Mouse (Mus musculus) midbrain, embryonic 10.5 days (tissue): ENCODE results near the gene Smagp. TPM values are rescaled to one million over a fixed set of nuclear protein-coding genes. Genes with fewer than 3 reads are reported as not detected.
"Not testable (repeated sequence)": the region's sequence is repeated elsewhere in the genome, so short reads cannot be mapped to it uniquely, and the experiment has no call there.

Experiments used
- DNase-seq: peaks from one replicate; pipeline ENCODE4 v3.0.0-alpha.2; 2017; ENCODE audit warnings: low spot score
- H3K27ac ChIP-seq: fragments of 300-500 bp; sonication (generic); replicated peaks from 2 replicates; pipeline ENCODE4 v1.5.1; 2016; ENCODE audit warnings: mild to moderate bottlenecking
- H3K27me3 ChIP-seq: fragments of 300-500 bp; sonication (generic); 2 replicates; pipeline ENCODE4 v1.6.1; 2016; ENCODE audit warnings: low read depth, mild to moderate bottlenecking; ENCODE audit not compliant: poor library complexity, severe bottlenecking
- H3K36me3 ChIP-seq: fragments of 300-500 bp; sonication (generic); 2 replicates; pipeline ENCODE4 v1.6.1; 2016; ENCODE audit warnings: mild to moderate bottlenecking, moderate library complexity
- H3K4me1 ChIP-seq: fragments of 300-500 bp; sonication (generic); 2 replicates; pipeline ENCODE4 v1.6.1; 2016
- H3K4me3 ChIP-seq: fragments of 300-500 bp; sonication (generic); 2 replicates; pipeline ENCODE4 v1.5.1; 2016; ENCODE audit warnings: mild to moderate bottlenecking, moderate library complexity
- H3K9me3 ChIP-seq: fragments of 300-500 bp; sonication (generic); replicated peaks from 2 replicates; pipeline ENCODE4 v1.6.1; 2016; ENCODE audit warnings: mild to moderate bottlenecking
- WGBS: fragments of 180-500 bp; shearing (Covaris S2); methylation state at CpG from one replicate; pipeline ENCODE4 v1.1.7; 2016; 5-methylcytosine and 5-hydroxymethylcytosine counted together
- polyA plus RNA-seq: library from polyadenylated mRNA; unstranded; fragments of >200 nt; fragmentation: Nextera tagmentation; extraction: Ambion mirVana; gene quantifications from 2 replicates; pipeline ENCODE4 v1.2.1, GENCODE M21; 2016

Smagp gene
- polyA plus RNA-seq, 1 experiment from 2014 or later: 4.7 TPM

DNA sequence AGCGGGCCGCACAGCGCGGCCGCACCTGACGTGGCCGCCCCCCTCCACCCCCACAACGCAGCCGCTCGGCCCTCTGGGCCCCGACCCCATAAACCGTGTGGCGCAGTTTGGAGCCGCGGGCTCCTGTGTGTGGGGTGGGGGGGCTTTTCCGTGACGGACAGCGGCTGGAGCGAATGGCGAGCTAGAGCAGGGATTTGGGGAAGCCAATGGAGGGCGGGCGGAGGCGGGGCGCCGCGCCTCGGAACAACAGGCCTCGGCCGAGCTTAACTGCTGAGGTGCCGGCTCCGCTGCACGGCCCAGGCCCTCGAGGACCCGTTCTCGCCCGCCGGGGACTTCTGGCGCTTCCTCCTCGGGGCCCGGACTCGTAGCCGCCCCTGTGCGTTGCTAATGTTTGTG, 20.9 kb downstream of the Smagp start:
- peak; percentile 91 for DNase-seq
- H3K4me3 ChIP-seq: peak overlapping the region; percentile 92
- peaks cover 38% of the 10 kb centered on the region for H3K36me3 ChIP-seq
- H3K27me3 ChIP-seq: peaks cover 17% of the 10 kb centered on the region
- peaks cover 29% of the 10 kb centered on the region for H3K4me1 ChIP-seq
- peak overlapping the region; percentile 97 for H3K27ac ChIP-seq
- WGBS: 1% methylated on average over 42 of the region's 43 CpGs
- no peaks in the 10 kb centered on the region for H3K9me3 ChIP-seq

DNA sequence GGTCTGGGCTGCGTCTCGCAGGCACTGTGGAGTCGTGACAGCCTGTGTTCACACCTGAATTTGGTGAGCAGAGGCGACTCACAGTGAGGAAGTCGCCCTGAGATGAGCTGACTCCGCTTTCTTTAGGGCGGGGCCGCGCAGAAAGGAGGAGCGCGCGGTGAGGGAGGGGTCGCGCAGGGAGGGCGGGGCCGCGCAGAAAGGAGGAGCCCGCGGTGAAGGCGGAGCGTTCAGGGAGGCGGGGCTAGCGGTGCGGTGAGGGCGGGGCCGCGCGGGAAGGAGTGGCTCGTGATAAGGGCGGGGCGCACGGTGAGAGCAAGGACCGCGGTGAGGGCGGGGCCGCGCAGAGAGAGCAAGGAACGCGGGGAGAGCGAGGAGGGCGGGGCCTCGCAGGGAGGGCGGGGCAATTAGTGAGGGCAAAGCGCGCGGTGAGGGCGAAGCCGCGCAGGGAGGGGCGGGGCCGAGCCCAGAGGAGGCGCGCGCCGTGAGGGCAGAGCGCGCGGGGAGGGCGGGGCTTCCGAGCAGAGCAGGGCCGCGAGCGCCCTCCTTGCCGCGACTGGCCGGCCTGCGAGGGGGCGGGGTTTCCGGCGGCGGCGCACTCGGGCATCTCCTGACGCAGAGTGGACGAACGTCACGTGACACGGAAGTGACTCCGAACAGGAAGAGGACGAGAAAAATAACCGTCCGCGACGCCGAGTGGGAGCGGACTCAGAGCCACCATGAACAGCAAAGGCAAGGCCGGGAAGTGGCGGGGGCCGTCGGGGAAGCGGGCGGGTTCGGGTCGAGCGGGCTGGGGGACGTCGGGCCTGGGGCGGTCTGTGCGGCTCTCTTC, 21.5 kb downstream of the Smagp start, which contains the start of gene Dazap2:
TSS of gene Dazap2 (plus strand) at position 354 of the 829 bp plus-strand sequence.
- peak within 1 kb of the TSS; percentile 97 for H3K27ac ChIP-seq
- peaks cover 23% of the 10 kb centered on the region for H3K27me3 ChIP-seq
- peak; percentile 99 for DNase-seq
- H3K4me3 ChIP-seq: peak within 1 kb of the TSS; percentile 92
- under 1% methylated on average over 93 of the region's 99 CpGs for WGBS
- H3K36me3 ChIP-seq: peaks cover 32% of the 10 kb centered on the region
- peaks cover 29% of the 10 kb centered on the region for H3K4me1 ChIP-seq
- H3K9me3 ChIP-seq: no peaks in the 10 kb centered on the region

DNA sequence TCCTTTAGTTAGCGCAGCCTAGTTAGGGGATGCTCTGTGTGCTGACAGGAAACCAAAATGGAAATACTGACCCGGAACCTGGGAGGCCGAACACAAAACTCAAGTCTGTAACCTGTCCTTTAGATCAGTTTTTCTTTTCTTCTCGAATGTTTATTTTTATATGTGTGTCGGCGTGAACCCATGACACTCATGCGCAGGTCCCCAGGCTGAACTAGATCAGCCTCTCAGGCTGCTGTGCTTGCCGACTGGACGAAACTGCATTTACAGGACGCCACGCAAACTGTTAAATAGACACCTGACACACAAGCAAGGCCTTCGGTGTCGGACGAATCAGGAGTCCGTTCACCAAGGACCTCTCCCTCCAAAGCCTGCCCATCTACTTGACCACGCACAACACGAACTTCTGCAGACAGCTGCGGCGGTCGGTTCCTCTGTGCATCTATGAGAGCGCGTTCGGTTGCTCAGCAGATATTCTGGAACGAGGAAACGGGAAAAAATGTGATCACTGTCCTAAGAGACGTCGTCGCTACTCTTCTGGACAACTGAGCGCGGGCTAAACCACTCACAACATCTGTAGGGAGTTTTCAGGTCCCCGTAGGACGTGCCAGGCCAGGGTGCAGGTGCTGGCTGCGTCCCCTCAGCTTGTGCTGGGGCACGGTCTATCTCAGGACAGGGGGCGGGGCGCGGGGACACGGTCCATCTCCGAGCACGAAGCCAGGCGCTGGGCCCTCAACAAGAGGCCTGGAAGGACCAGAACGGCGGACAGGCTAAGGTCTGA, 22.3 kb downstream of the Smagp start:
- no peak for DNase-seq
- H3K27ac ChIP-seq: peak overlapping the region; percentile 97
- no peaks in the 10 kb centered on the region for H3K9me3 ChIP-seq
- peaks cover 36% of the 10 kb centered on the region for H3K4me1 ChIP-seq
- H3K36me3 ChIP-seq: peaks cover 24% of the 10 kb centered on the region
- peak overlapping the region; percentile 92 for H3K4me3 ChIP-seq
- peaks cover 25% of the 10 kb centered on the region for H3K27me3 ChIP-seq
- 11% methylated on average over 43 of the region's 43 CpGs for WGBS

DNA sequence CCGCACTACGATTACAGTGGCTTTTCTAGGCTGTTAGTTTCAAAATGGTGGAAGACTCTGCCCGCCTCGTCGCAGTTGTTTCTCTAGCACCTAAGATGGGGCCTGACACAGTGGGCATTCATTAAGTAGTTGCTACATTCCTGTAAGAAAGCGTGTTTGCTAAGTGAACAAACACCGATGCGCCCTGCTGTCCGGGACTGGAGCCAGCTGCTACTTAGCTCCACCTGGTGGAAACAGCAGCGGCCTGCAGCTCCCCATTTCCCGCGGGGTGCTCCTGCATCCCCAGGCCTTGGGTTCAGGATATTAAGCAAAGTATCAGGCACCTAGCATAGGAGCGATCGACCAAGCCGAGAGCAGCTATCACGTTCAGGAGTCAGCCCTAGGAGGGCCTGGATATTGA, 23.2 kb downstream of the Smagp start:
- Histone ChIP-seq H3K4me1 (peaks cover 42% of the 10 kb centered on the region), H3K9me3 (no peaks in the 10 kb centered on the region), H3K4me3 (peak overlapping the region; percentile 15; the same call in 1 of the 2 replicates), H3K27ac (peak overlapping the region; percentile 30; the same call in 1 of the 2 replicates), H3K36me3 (peaks cover 16% of the 10 kb centered on the region), H3K27me3 (peaks cover 25% of the 10 kb centered on the region)
- WGBS: 11% methylated on average over 16 of the region's 16 CpGs
- DNase-seq: peak; percentile 81

DNA sequence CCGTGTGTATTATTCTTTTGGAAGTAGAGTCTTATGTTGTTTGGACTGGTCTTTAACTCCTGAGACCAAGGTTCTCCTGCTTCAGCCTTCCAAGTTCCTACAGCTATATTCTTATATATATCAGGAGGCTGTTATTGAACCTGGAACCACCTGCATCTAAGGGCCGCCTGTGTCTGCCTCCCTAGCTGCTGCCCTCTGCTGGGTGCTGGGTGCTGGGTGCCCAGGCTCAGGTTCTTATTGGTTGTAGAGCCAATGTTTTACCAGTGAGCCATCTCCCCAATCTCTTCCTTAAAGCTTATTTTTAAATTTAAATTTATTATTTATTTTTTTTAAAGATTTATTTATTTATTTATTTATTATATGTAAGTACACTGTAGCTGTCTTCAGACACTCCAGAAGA, 24.3 kb downstream of the Smagp start:
- Histone ChIP-seq H3K27me3 (peaks cover 25% of the 10 kb centered on the region), H3K4me3 (no peak overlapping the region), H3K36me3 (peaks cover 4% of the 10 kb centered on the region), H3K9me3 (no peaks in the 10 kb centered on the region), H3K4me1 (peaks cover 42% of the 10 kb centered on the region), H3K27ac (no peak overlapping the region)
- no peak for DNase-seq
- WGBS: 72% methylated on average over 2 of the region's 2 CpGs

DNA sequence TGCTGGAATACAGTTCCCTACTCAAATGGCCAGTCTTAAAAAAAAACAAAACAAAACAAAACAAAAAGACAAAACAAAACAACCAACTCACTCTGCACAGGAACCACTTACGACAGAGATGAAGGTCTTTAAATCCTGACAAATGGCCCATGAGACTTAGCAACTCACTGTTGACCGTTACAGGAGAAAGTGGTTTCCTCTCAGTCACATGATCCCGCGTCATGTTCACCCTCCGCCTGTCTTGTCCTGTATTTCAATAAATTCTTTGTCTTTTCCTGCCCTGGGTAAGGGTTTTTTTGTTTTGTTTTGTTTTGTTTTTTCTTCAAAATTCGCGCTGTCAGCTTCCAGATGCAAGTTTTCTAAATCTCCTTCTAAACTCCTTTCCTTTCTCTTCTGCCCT, 24.8 kb downstream of the Smagp start:
- Histone ChIP-seq H3K4me3 (no peak overlapping the region), H3K36me3 (peaks cover under 1% of the 10 kb centered on the region; the same call in 1 of the 2 replicates), H3K27ac (no peak overlapping the region), H3K27me3 (peaks cover 25% of the 10 kb centered on the region), H3K9me3 (no peaks in the 10 kb centered on the region), H3K4me1 (peaks cover 40% of the 10 kb centered on the region)
- DNase-seq: no peak
- 86% methylated on average over 7 of the region's 7 CpGs for WGBS

DNA sequence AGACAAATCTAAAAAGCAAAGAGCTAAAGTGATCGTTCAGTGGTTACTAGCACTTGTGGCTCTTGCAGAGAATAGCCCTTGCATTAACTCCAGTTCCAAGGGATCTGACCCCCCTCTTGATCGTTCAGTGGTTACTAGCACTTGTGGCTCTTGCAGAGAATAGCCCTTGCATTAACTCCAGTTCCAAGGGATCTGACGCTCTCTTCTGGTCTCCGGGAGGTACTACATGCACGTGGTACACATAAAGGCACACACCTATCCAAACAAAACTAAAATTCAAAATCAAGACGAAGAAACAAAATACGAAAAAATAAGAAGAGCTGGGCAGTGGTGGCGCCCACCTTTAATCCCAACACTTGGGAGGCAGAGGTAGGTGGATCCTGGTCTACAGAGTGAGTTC, 30.1 kb downstream of the Smagp start:
- H3K9me3 ChIP-seq, H3K36me3 ChIP-seq, H3K27ac ChIP-seq, DNase-seq, H3K4me3 ChIP-seq: not testable (repeated sequence)
- 92% methylated on average over 8 of the region's 8 CpGs for WGBS
- H3K27me3 ChIP-seq: peaks cover 50% of the 10 kb centered on the region
- H3K4me1 ChIP-seq: peaks cover 29% of the 10 kb centered on the region

DNA sequence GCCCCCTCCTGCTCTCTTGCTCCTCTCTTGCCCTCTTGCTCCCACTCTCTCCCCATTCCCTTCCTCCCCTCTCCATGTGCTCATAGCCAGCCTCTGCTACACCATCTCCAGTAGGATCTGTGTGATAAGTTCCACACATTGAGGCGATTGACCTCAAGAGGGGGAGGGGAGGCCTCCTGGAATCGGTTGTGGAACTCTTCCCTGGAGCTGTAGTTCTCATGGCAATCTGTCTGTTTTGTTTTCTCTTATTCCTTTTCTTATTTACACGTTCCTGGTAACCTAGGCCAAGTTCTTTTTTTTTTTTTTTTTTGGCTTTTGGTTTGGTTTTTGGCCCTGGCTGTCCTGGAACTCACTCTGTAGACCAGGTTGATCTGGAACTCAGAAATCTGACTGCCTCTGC, 35.1 kb downstream of the Smagp start:
- no peak for DNase-seq
- Histone ChIP-seq H3K27me3 (peaks cover 85% of the 10 kb centered on the region), H3K4me3 (no peak overlapping the region), H3K36me3 (no peaks in the 10 kb centered on the region), H3K27ac (no peak overlapping the region), H3K4me1 (peaks cover 47% of the 10 kb centered on the region), H3K9me3 (no peaks in the 10 kb centered on the region)
- WGBS: 46% methylated on average over 3 of the region's 3 CpGs

DNA sequence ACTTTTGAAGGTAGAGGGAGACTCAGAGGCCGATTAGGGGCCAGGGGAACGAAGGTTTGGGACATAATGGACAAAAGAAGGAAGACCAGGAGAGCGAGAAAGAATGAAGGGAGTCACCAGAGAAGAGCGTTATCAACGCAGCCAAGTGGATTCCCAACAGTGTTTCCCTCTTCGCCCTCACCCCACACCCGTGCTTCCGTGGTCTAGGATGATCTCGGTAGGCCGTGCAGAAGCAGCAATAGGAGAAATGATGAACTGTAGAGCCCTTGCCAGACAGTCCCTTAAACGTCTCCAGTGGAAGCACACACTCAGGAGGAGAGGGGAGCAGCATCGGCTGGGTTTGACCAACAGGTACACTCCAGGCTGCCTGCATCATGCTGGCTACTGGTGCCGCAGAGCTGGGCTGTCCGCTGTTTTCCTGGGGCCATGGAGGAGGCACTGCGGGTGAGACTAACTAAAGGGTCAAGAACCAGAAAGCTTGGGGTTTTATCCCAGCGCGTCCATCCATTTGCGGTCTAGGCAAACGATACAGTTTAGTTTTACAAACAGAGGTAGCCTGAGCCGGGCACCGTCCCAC, 36.0 kb downstream of the Smagp start:
- Histone ChIP-seq H3K9me3 (no peaks in the 10 kb centered on the region), H3K4me3 (peak overlapping the region; percentile 87), H3K36me3 (no peaks in the 10 kb centered on the region), H3K27me3 (peaks cover 84% of the 10 kb centered on the region), H3K4me1 (peaks cover 47% of the 10 kb centered on the region), H3K27ac (peak overlapping the region; percentile 96)
- no peak for DNase-seq
- 12% methylated on average over 21 of the region's 21 CpGs for WGBS

DNA sequence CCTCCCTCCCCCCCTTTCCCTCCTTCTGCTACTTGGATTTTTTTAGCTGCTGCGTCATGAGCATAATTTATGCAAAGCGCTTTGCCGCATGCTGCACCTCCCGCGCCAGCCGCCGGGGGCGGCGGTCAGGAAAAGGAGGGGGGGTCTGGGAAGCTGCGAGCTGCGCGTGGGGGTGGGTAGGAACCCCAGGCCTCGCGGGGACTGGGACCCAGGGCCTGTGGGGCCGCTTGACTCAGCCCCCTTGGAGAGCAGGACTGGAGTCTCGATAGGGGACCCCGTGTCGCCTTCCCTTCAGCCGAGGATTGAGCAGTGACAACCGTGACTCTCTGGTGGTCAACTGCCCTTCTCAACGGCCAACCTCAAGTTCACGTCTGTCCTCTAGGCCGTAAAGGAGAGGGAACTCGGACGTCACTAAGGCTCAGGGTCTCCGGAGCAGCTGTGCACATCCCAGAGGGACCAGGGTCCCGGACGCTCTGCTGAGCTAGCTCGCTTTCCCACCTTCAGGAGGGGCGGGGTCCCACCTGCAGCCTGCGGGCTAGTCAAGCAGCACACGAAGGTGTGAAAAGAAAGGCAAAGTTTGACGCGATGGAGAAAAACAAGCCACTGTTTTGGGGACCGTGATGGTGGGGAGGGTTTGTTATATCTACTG, 36.6 kb downstream of the Smagp start:
- peak overlapping the region; percentile 87 for H3K4me3 ChIP-seq
- H3K36me3 ChIP-seq: no peaks in the 10 kb centered on the region
- H3K9me3 ChIP-seq: no peaks in the 10 kb centered on the region
- H3K4me1 ChIP-seq: peaks cover 41% of the 10 kb centered on the region
- H3K27me3 ChIP-seq: peaks cover 79% of the 10 kb centered on the region
- WGBS: 1% methylated on average over 35 of the region's 35 CpGs
- H3K27ac ChIP-seq: peak overlapping the region; percentile 96
- peak; percentile 86 for DNase-seq

DNA sequence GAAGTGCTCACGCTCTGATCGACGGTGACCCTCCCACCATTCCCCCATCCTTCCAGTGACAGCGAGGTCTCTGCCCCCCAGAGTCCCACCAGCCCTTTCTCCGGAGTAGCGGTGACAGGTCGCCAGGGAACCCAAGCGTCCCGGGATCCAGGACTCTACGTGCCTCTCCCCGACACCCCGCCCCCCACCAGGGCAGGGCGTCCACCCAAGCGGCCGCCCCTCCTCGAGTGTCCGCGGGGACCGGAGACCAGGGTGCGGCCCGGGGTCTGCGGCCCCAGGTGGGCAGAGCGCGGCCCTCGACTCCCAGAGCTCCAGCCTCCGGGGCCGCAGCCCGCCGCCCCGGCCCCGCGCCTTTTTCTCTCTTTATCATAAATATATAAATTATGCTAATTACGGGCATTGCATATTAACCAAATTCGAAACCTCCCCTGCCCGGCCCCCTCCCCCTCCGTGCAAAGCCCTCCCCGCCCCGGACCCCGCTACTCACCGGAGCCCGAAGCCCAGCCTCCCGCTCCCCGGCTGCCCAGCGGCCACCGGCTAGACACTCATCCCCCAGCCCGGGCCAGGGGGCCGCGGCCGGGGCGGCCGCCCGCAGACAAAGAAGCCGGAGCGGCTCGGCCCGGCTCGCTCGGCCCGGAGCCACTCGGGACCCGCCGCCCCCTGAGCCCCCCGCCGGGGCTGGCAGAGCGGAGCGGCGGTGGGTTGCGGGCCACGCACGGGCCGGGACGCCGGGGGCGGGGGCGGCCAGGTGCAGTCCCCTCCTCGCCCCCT, 37.3 kb downstream of the Smagp start, which contains the start of gene Pou6f1:
TSS of gene Pou6f1 (minus strand) at position 709 of the 771 bp plus-strand sequence.
- H3K4me1 ChIP-seq: peaks cover 34% of the 10 kb centered on the region
- peak within 1 kb of the TSS; percentile 96 for H3K27ac ChIP-seq
- peak; percentile 65 for DNase-seq
- H3K4me3 ChIP-seq: peak within 1 kb of the TSS; percentile 87
- under 1% methylated on average over 73 of the region's 76 CpGs for WGBS
- no peaks in the 10 kb centered on the region for H3K9me3 ChIP-seq
- peaks cover 73% of the 10 kb centered on the region for H3K27me3 ChIP-seq
- H3K36me3 ChIP-seq: no peaks in the 10 kb centered on the region
